Mouse (Mus musculus): ENCODE results near the gene Ncf4. TPM values are rescaled to one million over a fixed set of nuclear protein-coding genes. Genes with fewer than 3 reads are reported as not detected.

Gene Ncf4
- polyA plus RNA-seq, 1 experiment = 83.6 TPM

GRCm38 (mm10) chr15:78305341-78305933 lies 60.8 kb downstream of the Ncf4 start, which contains the start of gene Csf2rb2:
Gene Csf2rb2 (minus strand): TSS chr15:78305721.
- Histone ChIP-seq H3K4me3 (replicated peaks) (peak within 1 kb of the TSS; percentile 88), H3K9me3 (no peaks in the 10 kb centered on the region), H3K36me3 (replicated peaks; ENCODE audit: low read length) (no peaks in the 10 kb centered on the region), H3K4me1 (peaks cover 63% of the 10 kb centered on the region), H3K27me3 (replicated peaks) (peaks cover 29% of the 10 kb centered on the region)
- TF ChIP-seq GATA1 (IDR thresholded peaks at IDR 0.05; ENCODE audit: borderline replicate concordance, low read length) = no peak
- TF ChIP-seq FLI1 (IDR thresholded peaks at IDR 0.05; ENCODE audit: low read length) = no peak

DNA sequence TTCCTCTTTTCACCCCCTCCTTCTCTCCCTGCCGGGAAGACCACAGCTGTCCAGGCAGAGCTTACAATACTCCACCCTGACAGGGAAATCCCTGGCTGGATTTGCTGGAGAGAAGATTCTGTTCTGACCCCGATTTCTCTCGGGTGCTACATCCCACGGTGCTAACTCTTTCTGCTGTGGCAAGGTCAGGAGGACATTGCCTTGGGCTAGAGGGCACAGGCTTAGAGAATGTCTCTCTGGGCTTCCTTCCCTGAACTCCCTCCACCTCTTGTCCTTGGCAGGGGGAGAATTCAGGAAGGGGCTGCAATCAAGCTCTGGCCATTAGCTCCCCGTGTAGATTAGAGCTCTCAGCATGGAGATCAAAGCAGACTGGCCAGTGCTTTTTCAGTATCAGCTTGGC lies 65.3 kb downstream of the Ncf4 start:
- no peak overlapping the region for H3K4me3 ChIP-seq (replicated peaks)
- H3K9me3 ChIP-seq = no peaks in the 10 kb centered on the region
- peaks cover 71% of the 10 kb centered on the region for H3K4me1 ChIP-seq
- H3K36me3 ChIP-seq (replicated peaks; ENCODE audit: low read length) = no peaks in the 10 kb centered on the region
- peaks cover 27% of the 10 kb centered on the region for H3K27me3 ChIP-seq (replicated peaks)
- TF ChIP-seq FLI1 (IDR thresholded peaks at IDR 0.05; ENCODE audit: low read length) (no peak), GATA1 (IDR thresholded peaks at IDR 0.05; ENCODE audit: borderline replicate concordance, low read length) (no peak)

- peaks cover 66% of the 10 kb centered on the region for H3K4me1 ChIP-seq
- TF ChIP-seq FLI1 (IDR thresholded peaks at IDR 0.05; ENCODE audit: low read length) (no peak), GATA1 (IDR thresholded peaks at IDR 0.05; ENCODE audit: borderline replicate concordance, low read length) (no peak)
These were observed 66.4 kb downstream of the Ncf4 start for GRCm38 (mm10) chr15:78310971-78311370.

More at GRCm38 (mm10) chr15:78310971-78311370, 66.4 kb downstream of the Ncf4 start:
- H3K4me3 ChIP-seq (replicated peaks) = no peak overlapping the region
- H3K36me3 ChIP-seq (replicated peaks; ENCODE audit: low read length) = no peaks in the 10 kb centered on the region
- H3K27me3 ChIP-seq (replicated peaks) = peaks cover 29% of the 10 kb centered on the region
- no peaks in the 10 kb centered on the region for H3K9me3 ChIP-seq

Other genes with a start within 250 kb of the Ncf4 start
- gene Cacng2, start 124.8 kb upstream of the Ncf4 start, polyA plus RNA-seq (2012; ENCODE audit: insufficient read depth, low replicate concordance) = not detected in 2 replicates
- 132 and 388 TPM in 2 replicates for gene Ift27, start 70.7 kb upstream of the Ncf4 start, polyA plus RNA-seq (2012; ENCODE audit: insufficient read depth, low replicate concordance)
- not detected in 2 replicates for gene Pvalb, start 38.4 kb upstream of the Ncf4 start, polyA plus RNA-seq (2012; ENCODE audit: insufficient read depth, low replicate concordance)
- gene Csf2rb2, start 60.9 kb downstream of the Ncf4 start, polyA plus RNA-seq (2012; ENCODE audit: insufficient read depth, low replicate concordance) = 47.0 and 75.8 TPM in 2 replicates
- 80.6 and 123 TPM in 2 replicates for gene Csf2rb, start 81.0 kb downstream of the Ncf4 start, polyA plus RNA-seq (2012; ENCODE audit: insufficient read depth, low replicate concordance)
- gene Tex33, start 151.1 kb downstream of the Ncf4 start, polyA plus RNA-seq (2012; ENCODE audit: insufficient read depth, low replicate concordance) = not detected in 2 replicates
- gene Tst, start 161.1 kb downstream of the Ncf4 start, polyA plus RNA-seq (2012; ENCODE audit: insufficient read depth, low replicate concordance) = 1.6 and 6.3 TPM in 2 replicates
- 68.5 and 128 TPM in 2 replicates for gene Mpst, start 161.6 kb downstream of the Ncf4 start, polyA plus RNA-seq (2012; ENCODE audit: insufficient read depth, low replicate concordance)
- 9.6 TPM in 1 of 2 replicates, not detected in the other for gene Kctd17, start 183.8 kb downstream of the Ncf4 start, polyA plus RNA-seq (2012; ENCODE audit: insufficient read depth, low replicate concordance)
- not detected in 2 replicates for gene Tmprss6, start 223.8 kb downstream of the Ncf4 start, polyA plus RNA-seq (2012; ENCODE audit: insufficient read depth, low replicate concordance)

Measured in megakaryocyte, embryonic 14.5 days (primary cell).